Mouse (Mus musculus) lung, embryonic 16.5 days (tissue): ENCODE measurements at regions not wholly inside any gene's neighbourhood (a gene's known extent, or its start where the extent isn't known, plus 50 kb on each side); places are given as distances from the start of the nearest gene placed in this dataset.

Experiments
- ATAC-seq: fragments of 200-750 bp; cut with Nextera tagmentation; 2 replicates; pipeline ENCODE4 v1.8.0; 2017; ENCODE audit warnings: low read depth, mild to moderate bottlenecking, moderate library complexity
- H3K27ac ChIP-seq: fragments of 300-500 bp; sonication (generic); 2 replicates; pipeline ENCODE4 v1.5.1; 2014; ENCODE audit warnings: mild to moderate bottlenecking, control low read depth, low read length
- H3K27me3 ChIP-seq: fragments of 300-500 bp; sonication (generic); 2 replicates; pipeline ENCODE4 v1.6.1; 2014; ENCODE audit warnings: low read depth, low read length, mixed read lengths; ENCODE audit not compliant: control insufficient read depth, insufficient read depth
- H3K36me3 ChIP-seq: fragments of 300-500 bp; sonication (generic); 2 replicates; pipeline ENCODE4 v1.6.1; 2014; ENCODE audit warnings: low read length; ENCODE audit not compliant: control insufficient read depth, insufficient read depth
- H3K4me1 ChIP-seq: fragments of 300-500 bp; sonication (generic); replicated peaks from 2 replicates; pipeline ENCODE4 v1.6.1; 2014; ENCODE audit warnings: low read length, mixed read lengths; ENCODE audit not compliant: control insufficient read depth, insufficient read depth
- H3K4me2 ChIP-seq: fragments of 300-500 bp; sonication (generic); 2 replicates; pipeline ENCODE4 v1.6.1; 2014; ENCODE audit warnings: low read depth, low read length, control low read depth
- H3K4me3 ChIP-seq: fragments of 300-500 bp; sonication (generic); 2 replicates; pipeline ENCODE4 v1.5.1; 2014; ENCODE audit warnings: mild to moderate bottlenecking, low read length, control low read depth
- H3K9ac ChIP-seq: fragments of 300-500 bp; sonication (generic); 2 replicates; pipeline ENCODE4 v1.6.1; 2014; ENCODE audit warnings: low read length, control low read depth
- H3K9me3 ChIP-seq: fragments of 300-500 bp; sonication (generic); 2 replicates; pipeline ENCODE4 v1.6.1; 2016; ENCODE audit warnings: low read length; ENCODE audit not compliant: control insufficient read depth
- WGBS: fragments of 180-500 bp; shearing (Covaris S2); extraction: QIAGEN DNeasy Blood & Tissue Kit; methylation state at CpG from one replicate; pipeline ENCODE4 v1.1.7; 2014; 5-methylcytosine and 5-hydroxymethylcytosine counted together

DNA sequence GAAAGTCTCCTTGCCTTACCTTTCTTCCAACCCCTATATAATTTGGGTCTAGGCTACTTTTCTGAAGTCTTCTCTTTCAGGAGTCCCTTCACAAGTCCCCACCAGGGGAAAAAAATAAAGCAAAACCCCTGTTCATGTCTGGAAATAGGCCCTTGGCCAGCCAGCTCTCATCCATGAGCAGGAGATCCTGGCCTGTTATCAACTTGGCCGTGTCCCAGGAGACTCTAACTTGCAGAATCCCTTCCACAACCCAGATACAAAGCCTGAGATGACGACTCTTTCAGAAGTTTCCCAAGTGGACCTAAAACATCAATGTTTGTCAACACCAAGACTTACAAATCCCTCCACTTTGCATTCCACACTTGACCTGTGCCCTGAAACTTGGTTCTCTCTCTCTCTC, 64.6 kb upstream of the Ankrd55 start:
- Histone ChIP-seq H3K9ac (no peak overlapping the region), H3K4me2 (no peak overlapping the region), H3K36me3 (no peaks in the 10 kb centered on the region), H3K27ac (no peak overlapping the region), H3K27me3 (no peaks in the 10 kb centered on the region), H3K4me3 (no peak overlapping the region), H3K4me1 (no peaks in the 10 kb centered on the region), H3K9me3 (no peaks in the 10 kb centered on the region)
- ATAC-seq, result no peak
- 56% methylated on average over 2 of the region's 2 CpGs for WGBS

- 31% methylated on average over 13 of the region's 13 CpGs for WGBS
- Histone ChIP-seq H3K27me3 (no peaks in the 10 kb centered on the region), H3K9ac (no peak overlapping the region), H3K4me3 (no peak overlapping the region), H3K9me3 (no peaks in the 10 kb centered on the region), H3K36me3 (no peaks in the 10 kb centered on the region), H3K4me1 (no peaks in the 10 kb centered on the region), H3K4me2 (no peak overlapping the region), H3K27ac (no peak overlapping the region)
- ATAC-seq, result peak; percentile 76
Observed at GRCm38 (mm10) chr13:112227766-112228165, 60.5 kb upstream of the Ankrd55 start.

DNA sequence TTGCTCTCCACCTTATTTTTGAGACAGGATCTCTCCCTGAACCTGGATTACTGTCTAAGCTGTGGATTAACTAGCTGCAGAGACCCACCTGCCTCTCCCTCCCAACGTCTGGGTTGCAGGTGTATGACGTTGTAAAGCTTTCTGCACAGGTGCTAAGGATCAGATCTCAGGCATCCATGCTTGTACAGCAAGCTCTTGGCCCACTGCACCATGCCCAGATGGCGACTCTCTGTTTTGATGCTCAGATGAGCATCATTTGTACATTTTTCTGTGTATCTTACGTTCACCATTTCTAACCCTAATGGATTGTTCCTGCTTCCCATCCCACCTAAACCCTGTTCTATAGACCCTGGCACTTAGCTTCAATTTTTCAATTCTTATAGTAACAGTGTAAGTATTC, 59.4 kb upstream of the Ankrd55 start:
- H3K36me3 ChIP-seq, result no peaks in the 10 kb centered on the region
- H3K4me2 ChIP-seq, result no peak overlapping the region
- H3K9ac ChIP-seq, result no peak overlapping the region
- H3K27ac ChIP-seq, result no peak overlapping the region
- 76% methylated on average over 4 of the region's 4 CpGs for WGBS
- H3K27me3 ChIP-seq, result no peaks in the 10 kb centered on the region
- H3K9me3 ChIP-seq, result no peaks in the 10 kb centered on the region
- H3K4me3 ChIP-seq, result no peak overlapping the region
- no peaks in the 10 kb centered on the region for H3K4me1 ChIP-seq
- ATAC-seq, result no peak

- no peak for ATAC-seq
- Histone ChIP-seq H3K4me2 (no peak overlapping the region), H3K36me3 (no peaks in the 10 kb centered on the region), H3K4me1 (no peaks in the 10 kb centered on the region), H3K9ac (no peak overlapping the region), H3K27ac (no peak overlapping the region), H3K9me3 (0 out of 2 replicates have a peak, but pooled peaks cover under 1% of the 10 kb centered on the region), H3K4me3 (no peak overlapping the region), H3K27me3 (no peaks in the 10 kb centered on the region)
- 49% methylated on average over 3 of the region's 3 CpGs for WGBS
Observed at GRCm38 (mm10) chr13:112230176-112230575, 58.1 kb upstream of the Ankrd55 start.

DNA sequence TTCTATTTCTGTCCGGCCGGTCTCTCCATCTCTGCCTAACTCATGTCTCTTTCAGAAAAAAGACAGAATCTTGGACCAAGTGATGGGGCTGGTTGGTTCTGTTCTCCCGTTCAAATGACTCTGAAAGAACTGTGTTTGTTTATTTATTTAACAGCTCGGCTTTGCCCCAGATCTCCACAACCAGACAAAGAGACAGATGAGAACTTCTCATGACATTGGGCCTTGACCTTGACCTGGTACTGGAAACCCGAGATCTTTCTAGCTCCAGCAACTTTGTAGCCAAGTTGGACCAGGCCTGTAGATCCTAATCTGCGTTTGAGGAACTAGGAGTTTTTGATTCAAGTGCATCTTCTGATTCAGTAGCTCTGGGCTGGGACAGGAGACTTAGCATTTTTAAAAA, 53.6 kb upstream of the Ankrd55 start:
- Histone ChIP-seq H3K36me3 (no peaks in the 10 kb centered on the region), H3K4me3 (no peak overlapping the region), H3K27me3 (no peaks in the 10 kb centered on the region), H3K9me3 (0 out of 2 replicates have a peak, but pooled peaks cover 2% of the 10 kb centered on the region), H3K9ac (no peak overlapping the region), H3K27ac (no peak overlapping the region), H3K4me1 (no peaks in the 10 kb centered on the region), H3K4me2 (no peak overlapping the region)
- ATAC-seq, result no peak
- 74% methylated on average over 6 of the region's 6 CpGs for WGBS

GRCm38 (mm10) chr13:112236956-112237355, 51.3 kb upstream of the Ankrd55 start:
- Histone ChIP-seq H3K27me3 (no peaks in the 10 kb centered on the region), H3K4me1 (no peaks in the 10 kb centered on the region; the same call in 1 of the 2 replicates), H3K9me3 (0 out of 2 replicates have a peak, but pooled peaks cover 2% of the 10 kb centered on the region), H3K27ac (no peak overlapping the region), H3K4me2 (no peak overlapping the region), H3K4me3 (no peak overlapping the region), H3K36me3 (no peaks in the 10 kb centered on the region), H3K9ac (no peak overlapping the region)
- ATAC-seq, result no peak
- 62% methylated on average over 6 of the region's 6 CpGs for WGBS

DNA sequence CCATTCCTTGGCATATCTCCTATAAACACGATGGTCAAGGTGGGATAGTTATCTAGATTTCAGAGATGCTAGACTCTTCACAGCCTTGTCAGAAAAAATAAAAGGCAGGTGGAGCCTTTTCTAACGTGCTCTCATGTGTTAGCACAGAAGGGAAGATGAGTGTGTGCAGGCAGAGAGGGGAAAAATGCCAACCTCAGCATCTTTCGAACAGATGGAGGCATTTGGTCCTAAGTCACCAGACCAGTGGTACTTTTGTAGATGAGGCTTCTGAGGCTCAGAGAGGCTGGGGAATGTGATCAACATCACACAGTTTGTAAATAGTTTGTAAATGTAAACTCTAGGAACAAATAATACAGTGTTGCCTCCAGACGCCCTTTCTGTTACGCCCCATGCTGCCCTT, 50.9 kb upstream of the Ankrd55 start:
- no peak overlapping the region for H3K27ac ChIP-seq
- no peaks in the 10 kb centered on the region for H3K36me3 ChIP-seq
- 57% methylated on average over 5 of the region's 5 CpGs for WGBS
- H3K4me3 ChIP-seq, result no peak overlapping the region
- no peak for ATAC-seq
- no peaks in the 10 kb centered on the region for H3K27me3 ChIP-seq
- H3K9ac ChIP-seq, result no peak overlapping the region
- H3K4me1 ChIP-seq, result no peaks in the 10 kb centered on the region; the same call in 1 of the 2 replicates
- 0 out of 2 replicates have a peak, but pooled peaks cover 2% of the 10 kb centered on the region for H3K9me3 ChIP-seq
- no peak overlapping the region for H3K4me2 ChIP-seq

DNA sequence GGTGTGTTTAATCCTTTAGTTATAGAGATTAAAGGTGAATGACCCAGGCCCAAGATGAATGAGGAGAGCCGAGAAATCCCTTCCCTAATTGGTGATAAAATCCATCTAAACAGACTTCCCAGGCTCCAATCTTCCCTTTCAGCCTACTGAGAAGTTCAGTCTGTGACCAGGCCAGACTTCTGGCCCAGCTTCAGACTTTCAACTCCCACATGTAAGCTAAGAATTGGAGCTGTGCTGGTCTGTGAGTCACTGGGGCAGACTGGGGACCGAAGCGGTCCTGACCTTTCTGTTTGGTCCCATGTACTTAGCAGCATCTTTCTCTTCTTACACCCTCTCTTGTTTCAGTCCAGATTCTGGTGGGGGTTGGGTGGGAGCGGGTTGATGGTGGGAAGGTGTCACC, 50.3 kb upstream of the Ankrd55 start:
- H3K4me2 ChIP-seq, result no peak overlapping the region
- H3K27ac ChIP-seq, result no peak overlapping the region
- 0 out of 2 replicates have a peak, but pooled peaks cover 2% of the 10 kb centered on the region for H3K9me3 ChIP-seq
- no peak overlapping the region for H3K9ac ChIP-seq
- no peak overlapping the region for H3K4me3 ChIP-seq
- H3K36me3 ChIP-seq, result no peaks in the 10 kb centered on the region
- 49% methylated on average over 4 of the region's 4 CpGs for WGBS
- peak; percentile 41; the same call in 1 of the 2 replicates for ATAC-seq
- no peaks in the 10 kb centered on the region for H3K27me3 ChIP-seq
- no peaks in the 10 kb centered on the region; the same call in 1 of the 2 replicates for H3K4me1 ChIP-seq
